Mouse (Mus musculus): ENCODE measurements around the gene Rnasel. TPM values are rescaled to one million over a fixed set of nuclear protein-coding genes. Genes with fewer than 3 reads are reported as not detected.

The Rnasel gene
- total RNA-seq, 1 experiment, result not detected

DNA sequence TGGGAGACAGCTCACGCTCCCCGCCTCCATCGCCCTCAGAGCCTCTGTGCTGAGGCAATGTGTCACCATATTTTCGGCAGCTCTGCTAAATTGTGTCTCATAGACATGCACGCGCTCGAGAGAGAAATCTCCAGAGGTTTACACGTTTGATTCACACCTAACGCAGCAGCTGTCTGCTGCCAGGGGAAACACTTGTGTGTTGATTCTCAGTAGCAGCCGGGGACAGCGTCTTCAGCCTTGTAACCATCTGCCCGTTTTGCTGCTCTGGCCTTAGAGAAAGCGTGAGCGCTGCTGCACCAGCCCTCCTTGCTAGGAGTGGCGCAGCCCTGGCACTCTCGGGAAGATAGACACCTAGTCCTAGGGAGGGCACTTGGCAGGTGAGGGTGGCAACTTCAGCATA is 22.6 kb upstream of the Rnasel start:
- Histone ChIP-seq H3K36me3 (ENCODE audit: control insufficient read depth, insufficient read depth, low read length, poor library complexity, severe bottlenecking) (no peaks in the 10 kb centered on the region), H3K27ac (ENCODE audit: insufficient read depth, low read depth, low read length, poor library complexity, severe bottlenecking) (no peak overlapping the region), H3K9ac (ENCODE audit: insufficient read depth, low read depth, low read length, poor library complexity, severe bottlenecking) (no peak overlapping the region), H3K4me1 (ENCODE audit: control insufficient read depth in 2 of 2, insufficient read depth in 2 of 2, low read length in 2 of 2, poor library complexity in 1 of 2) (peaks cover 0 to 3% of the 10 kb centered on the region in 2 experiments; a peak in 1 of 4 replicates), H3K4me3 (ENCODE audit: insufficient read depth in 1 of 2, low read depth in 1 of 2, low read length in 2 of 2, poor library complexity in 1 of 2, severe bottlenecking in 1 of 2) (no peak overlapping the region), H3K9me3 (ENCODE audit: control insufficient read depth, insufficient read depth, low read depth, low read length) (no peaks in the 10 kb centered on the region)
- DNase-seq (ENCODE audit: low read depth, low spot score), result no peak
- in situ Hi-C loops (cut with MboI; ENCODE audit: low sequenced_read_pairs in 2 of 2, unreplicated experiment in 2 of 2), result no loop called here
- TF ChIP-seq ZNF384 (IDR thresholded peaks at IDR 0.05; ENCODE audit: low read depth, low read length) (no peak), ZC3H11A (IDR thresholded peaks at IDR 0.05; ENCODE audit: borderline replicate concordance, low read depth, low read length) (no peak), HCFC1 (IDR thresholded peaks at IDR 0.05; ENCODE audit: borderline replicate concordance, insufficient read depth, low read length) (no peak), CHD2 (IDR thresholded peaks at IDR 0.05; ENCODE audit: low read depth, low read length) (no peak), MAFK (IDR thresholded peaks at IDR 0.05; ENCODE audit: insufficient read depth, low read depth, low read length) (no peak)

DNA sequence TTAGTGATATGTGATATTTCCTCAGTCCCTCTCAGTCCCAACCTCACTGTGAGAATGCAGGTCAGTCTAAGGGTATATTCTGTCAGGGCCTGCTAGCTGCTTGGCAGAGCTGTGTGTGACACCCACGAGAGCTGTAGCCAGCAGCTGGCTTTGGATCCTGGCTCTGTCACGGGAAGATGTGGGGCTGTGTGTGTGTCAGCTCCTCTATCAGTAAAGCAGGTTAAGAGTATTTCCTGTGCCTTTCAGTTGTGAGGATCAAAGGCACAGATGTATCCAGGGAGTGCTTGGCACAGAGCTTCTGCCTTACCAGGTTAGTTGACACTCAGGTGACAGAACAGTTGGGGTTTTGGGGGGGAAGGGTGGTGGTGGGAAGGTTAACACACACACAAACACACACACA is 19.4 kb upstream of the Rnasel start:
- H3K27ac ChIP-seq (ENCODE audit: insufficient read depth, low read depth, low read length, poor library complexity, severe bottlenecking), result no peak overlapping the region
- no peaks in the 10 kb centered on the region for H3K36me3 ChIP-seq (ENCODE audit: control insufficient read depth, insufficient read depth, low read length, poor library complexity, severe bottlenecking)
- DNase-seq (ENCODE audit: low read depth, low spot score), result no peak
- H3K4me1 ChIP-seq (ENCODE audit: control insufficient read depth in 2 of 2, insufficient read depth in 2 of 2, low read length in 2 of 2, poor library complexity in 1 of 2), result peaks cover 0 to 6% of the 10 kb centered on the region in 2 experiments; a peak in 1 of 4 replicates
- H3K9me3 ChIP-seq (ENCODE audit: control insufficient read depth, insufficient read depth, low read depth, low read length), result no peaks in the 10 kb centered on the region
- in situ Hi-C loops (cut with MboI; ENCODE audit: low sequenced_read_pairs in 2 of 2, unreplicated experiment in 2 of 2), result no loop called here
- no peak overlapping the region for H3K9ac ChIP-seq (ENCODE audit: insufficient read depth, low read depth, low read length, poor library complexity, severe bottlenecking)
- TF ChIP-seq ZC3H11A (IDR thresholded peaks at IDR 0.05; ENCODE audit: borderline replicate concordance, low read depth, low read length) (no peak), MAFK (IDR thresholded peaks at IDR 0.05; ENCODE audit: insufficient read depth, low read depth, low read length) (no peak), ZNF384 (IDR thresholded peaks at IDR 0.05; ENCODE audit: low read depth, low read length) (no peak), HCFC1 (IDR thresholded peaks at IDR 0.05; ENCODE audit: borderline replicate concordance, insufficient read depth, low read length) (no peak), CHD2 (IDR thresholded peaks at IDR 0.05; ENCODE audit: low read depth, low read length) (no peak)
- H3K4me3 ChIP-seq (ENCODE audit: insufficient read depth in 1 of 2, low read depth in 1 of 2, low read length in 2 of 2, poor library complexity in 1 of 2, severe bottlenecking in 1 of 2), result no peak overlapping the region

DNA sequence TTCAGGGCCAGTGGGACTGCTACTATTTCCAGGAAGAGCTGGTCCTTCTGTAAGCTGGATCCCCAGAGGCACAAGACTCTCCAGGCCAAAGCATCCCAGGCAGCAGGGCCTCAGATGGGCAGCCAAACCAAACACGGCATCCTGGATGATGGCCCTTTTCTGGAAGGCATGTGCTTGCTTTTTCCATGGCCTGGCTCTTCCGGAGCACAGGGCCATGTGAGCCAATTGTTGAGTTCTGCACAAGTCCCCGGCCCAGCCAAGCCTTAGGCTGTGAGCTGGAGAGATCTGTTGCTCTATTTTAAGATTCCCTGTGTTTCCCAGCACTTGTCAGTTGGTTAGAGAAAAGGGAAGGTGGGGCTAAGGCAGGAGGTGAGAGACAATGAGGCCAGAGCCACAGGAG is 18.6 kb upstream of the Rnasel start:
- TF ChIP-seq MAFK (IDR thresholded peaks at IDR 0.05; ENCODE audit: insufficient read depth, low read depth, low read length), result no peak
- no peak for TF ChIP-seq ZC3H11A (IDR thresholded peaks at IDR 0.05; ENCODE audit: borderline replicate concordance, low read depth, low read length)
- no peak for TF ChIP-seq CHD2 (IDR thresholded peaks at IDR 0.05; ENCODE audit: low read depth, low read length)
- no peak for TF ChIP-seq HCFC1 (IDR thresholded peaks at IDR 0.05; ENCODE audit: borderline replicate concordance, insufficient read depth, low read length)
- TF ChIP-seq ZNF384 (IDR thresholded peaks at IDR 0.05; ENCODE audit: low read depth, low read length), result no peak
- DNase-seq (ENCODE audit: low read depth, low spot score), result no peak
- no peak overlapping the region for H3K4me3 ChIP-seq (ENCODE audit: insufficient read depth in 1 of 2, low read depth in 1 of 2, low read length in 2 of 2, poor library complexity in 1 of 2, severe bottlenecking in 1 of 2)
- H3K27ac ChIP-seq (ENCODE audit: insufficient read depth, low read depth, low read length, poor library complexity, severe bottlenecking), result no peak overlapping the region
- peaks cover 0 to 6% of the 10 kb centered on the region in 2 experiments; a peak in 1 of 4 replicates for H3K4me1 ChIP-seq (ENCODE audit: control insufficient read depth in 2 of 2, insufficient read depth in 2 of 2, low read length in 2 of 2, poor library complexity in 1 of 2)
- H3K9me3 ChIP-seq (ENCODE audit: control insufficient read depth, insufficient read depth, low read depth, low read length), result no peaks in the 10 kb centered on the region
- in situ Hi-C loops (cut with MboI; ENCODE audit: low sequenced_read_pairs in 2 of 2, unreplicated experiment in 2 of 2), result no loop called here
- H3K36me3 ChIP-seq (ENCODE audit: control insufficient read depth, insufficient read depth, low read length, poor library complexity, severe bottlenecking), result no peaks in the 10 kb centered on the region
- no peak overlapping the region for H3K9ac ChIP-seq (ENCODE audit: insufficient read depth, low read depth, low read length, poor library complexity, severe bottlenecking)

DNA sequence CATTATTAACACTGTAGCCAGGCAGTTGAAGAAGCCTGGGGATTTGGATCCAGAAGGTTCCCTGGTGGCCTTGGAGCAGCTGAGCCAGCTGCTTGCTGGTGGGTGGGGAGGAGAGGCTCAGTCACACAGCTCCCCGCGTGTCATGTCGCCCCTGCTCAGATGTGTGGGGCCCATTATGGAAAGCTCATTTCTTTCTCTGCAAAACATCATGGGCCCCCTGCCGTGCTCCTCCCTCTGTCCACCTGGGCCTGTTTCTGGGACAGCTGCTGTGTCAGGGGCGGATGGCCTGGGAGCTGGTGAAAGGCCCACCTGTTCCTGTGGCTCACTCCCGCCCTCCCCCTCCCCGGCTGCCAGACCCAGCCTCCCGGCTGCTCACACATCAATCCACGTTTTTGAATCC is 16.0 kb upstream of the Rnasel start:
- no peak overlapping the region for H3K9ac ChIP-seq (ENCODE audit: insufficient read depth, low read depth, low read length, poor library complexity, severe bottlenecking)
- no peaks in the 10 kb centered on the region for H3K9me3 ChIP-seq (ENCODE audit: control insufficient read depth, insufficient read depth, low read depth, low read length)
- in situ Hi-C loops (cut with MboI; ENCODE audit: low sequenced_read_pairs in 2 of 2, unreplicated experiment in 2 of 2), result no loop called here
- no peak overlapping the region for H3K4me3 ChIP-seq (ENCODE audit: insufficient read depth in 1 of 2, low read depth in 1 of 2, low read length in 2 of 2, poor library complexity in 1 of 2, severe bottlenecking in 1 of 2)
- TF ChIP-seq CHD2 (IDR thresholded peaks at IDR 0.05; ENCODE audit: low read depth, low read length) (no peak), MAFK (IDR thresholded peaks at IDR 0.05; ENCODE audit: insufficient read depth, low read depth, low read length) (no peak), HCFC1 (IDR thresholded peaks at IDR 0.05; ENCODE audit: borderline replicate concordance, insufficient read depth, low read length) (no peak), ZC3H11A (IDR thresholded peaks at IDR 0.05; ENCODE audit: borderline replicate concordance, low read depth, low read length) (no peak), ZNF384 (IDR thresholded peaks at IDR 0.05; ENCODE audit: low read depth, low read length) (no peak)
- no peak overlapping the region for H3K27ac ChIP-seq (ENCODE audit: insufficient read depth, low read depth, low read length, poor library complexity, severe bottlenecking)
- DNase-seq (ENCODE audit: low read depth, low spot score), result no peak
- peaks cover 0 to 6% of the 10 kb centered on the region in 2 experiments; a peak in 1 of 4 replicates for H3K4me1 ChIP-seq (ENCODE audit: control insufficient read depth in 2 of 2, insufficient read depth in 2 of 2, low read length in 2 of 2, poor library complexity in 1 of 2)
- H3K36me3 ChIP-seq (ENCODE audit: control insufficient read depth, insufficient read depth, low read length, poor library complexity, severe bottlenecking), result no peaks in the 10 kb centered on the region

DNA sequence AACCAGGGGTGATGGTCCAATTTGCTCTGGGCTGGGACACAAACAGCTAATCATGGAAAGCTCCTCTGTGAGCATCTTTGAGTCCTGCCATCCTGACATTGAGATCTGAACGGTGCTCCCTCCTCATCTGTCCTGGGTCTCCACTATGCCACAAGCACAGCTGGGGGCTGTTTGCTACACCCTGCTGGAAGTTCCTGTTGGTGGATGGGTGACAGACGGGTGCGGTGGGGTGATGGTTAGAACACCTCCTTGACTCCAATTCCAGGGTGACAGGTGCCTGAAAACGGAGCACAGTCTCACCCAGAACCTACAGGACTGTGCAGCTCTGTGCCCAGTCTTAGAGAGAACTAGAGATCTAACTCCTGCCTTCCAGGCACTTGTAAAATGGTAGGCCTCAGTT is 14.4 kb upstream of the Rnasel start:
- Histone ChIP-seq H3K36me3 (ENCODE audit: control insufficient read depth, insufficient read depth, low read length, poor library complexity, severe bottlenecking) (no peaks in the 10 kb centered on the region), H3K4me1 (ENCODE audit: control insufficient read depth in 2 of 2, insufficient read depth in 2 of 2, low read length in 2 of 2, poor library complexity in 1 of 2) (peaks cover 0 to 9% of the 10 kb centered on the region in 2 experiments; a peak in 1 of 4 replicates), H3K4me3 (ENCODE audit: insufficient read depth in 1 of 2, low read depth in 1 of 2, low read length in 2 of 2, poor library complexity in 1 of 2, severe bottlenecking in 1 of 2) (no peak overlapping the region), H3K27ac (ENCODE audit: insufficient read depth, low read depth, low read length, poor library complexity, severe bottlenecking) (no peak overlapping the region), H3K9me3 (ENCODE audit: control insufficient read depth, insufficient read depth, low read depth, low read length) (no peaks in the 10 kb centered on the region), H3K9ac (ENCODE audit: insufficient read depth, low read depth, low read length, poor library complexity, severe bottlenecking) (no peak overlapping the region)
- in situ Hi-C loops (cut with MboI; ENCODE audit: low sequenced_read_pairs in 2 of 2, unreplicated experiment in 2 of 2), result no loop called here
- TF ChIP-seq ZC3H11A (IDR thresholded peaks at IDR 0.05; ENCODE audit: borderline replicate concordance, low read depth, low read length) (no peak), HCFC1 (IDR thresholded peaks at IDR 0.05; ENCODE audit: borderline replicate concordance, insufficient read depth, low read length) (no peak), CHD2 (IDR thresholded peaks at IDR 0.05; ENCODE audit: low read depth, low read length) (no peak), MAFK (IDR thresholded peaks at IDR 0.05; ENCODE audit: insufficient read depth, low read depth, low read length) (no peak), ZNF384 (IDR thresholded peaks at IDR 0.05; ENCODE audit: low read depth, low read length) (no peak)
- no peak for DNase-seq (ENCODE audit: low read depth, low spot score)
